Mouse (Mus musculus): ENCODE data around the gene Elp5. TPM values are rescaled to one million over a fixed set of nuclear protein-coding genes. Genes with fewer than 3 reads are reported as not detected.

Gene Elp5
- total RNA-seq, 2 experiments from 2014 or later = 112 to 116 TPM

DNA sequence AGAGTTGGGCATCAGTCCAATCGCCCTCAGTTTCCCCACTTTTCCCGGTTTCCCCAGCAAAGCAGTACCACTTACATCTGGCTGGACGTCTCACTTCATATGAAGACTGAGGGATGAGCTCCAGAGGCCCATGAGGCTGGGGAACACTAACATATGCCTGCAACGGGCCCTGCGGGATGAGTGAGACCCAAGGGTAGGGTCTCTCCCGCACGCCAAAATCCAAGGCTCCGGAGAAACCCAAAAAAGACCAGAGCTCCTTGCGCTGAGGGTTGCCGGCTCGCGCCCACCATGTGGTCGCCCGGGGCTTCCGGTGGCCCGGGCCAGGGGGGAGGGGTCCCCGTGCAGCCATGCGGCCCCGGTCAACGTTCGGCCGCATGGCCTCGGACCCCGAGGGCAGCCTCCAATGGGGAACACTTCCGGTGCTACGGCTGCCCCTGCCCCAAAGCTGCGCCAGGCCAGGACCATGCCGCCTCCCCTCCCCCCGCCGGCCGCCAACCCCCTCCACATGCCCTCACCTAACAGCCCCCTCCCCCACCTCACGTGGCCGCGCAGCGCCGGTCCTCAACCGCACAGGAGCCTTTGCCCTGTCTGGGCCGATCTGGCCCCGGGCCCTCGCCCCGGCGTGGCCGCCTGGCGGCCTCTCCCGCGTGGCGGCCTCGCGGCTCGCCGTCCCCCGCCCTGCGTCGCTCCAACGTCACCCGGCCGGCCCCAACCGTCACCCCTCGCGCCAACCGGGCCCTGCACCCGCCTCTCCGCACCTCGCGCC is 61.9 kb downstream of the Elp5 start:
- DNase-seq = peak; percentile 67
- intact Hi-C loops (cut with DNase I) = no loop called here

DNA sequence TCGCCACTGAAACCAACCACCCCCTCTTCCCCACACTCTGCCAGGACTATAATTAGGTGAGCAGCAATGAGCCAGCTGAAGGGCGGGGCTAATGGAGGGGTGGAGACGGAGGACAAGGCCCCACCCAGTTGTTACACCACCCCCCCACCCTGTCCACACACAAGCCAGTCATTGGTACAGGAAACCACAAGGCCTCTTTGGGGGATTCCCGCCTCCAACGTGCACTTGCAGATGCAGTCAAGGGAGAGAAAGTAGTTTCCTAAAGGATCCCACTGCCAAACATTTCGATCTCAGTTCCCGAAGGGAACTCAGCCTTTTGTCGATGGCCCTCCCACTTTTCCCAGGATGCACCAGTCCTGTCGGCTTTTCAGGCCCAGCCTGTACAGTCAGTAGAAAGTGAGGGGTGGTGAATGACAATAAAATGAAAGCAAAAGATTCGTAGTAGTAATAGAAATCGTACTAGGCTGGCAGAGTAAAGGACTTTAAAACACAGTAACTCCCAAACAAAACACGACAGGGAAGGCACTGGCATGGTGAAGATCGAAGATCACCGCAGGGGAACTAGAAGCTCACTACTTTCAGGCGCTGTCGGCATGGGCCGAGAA is 62.6 kb downstream of the Elp5 start:
- DNase-seq = peak; percentile 68
- intact Hi-C loops (cut with DNase I) = no loop called here

DNA sequence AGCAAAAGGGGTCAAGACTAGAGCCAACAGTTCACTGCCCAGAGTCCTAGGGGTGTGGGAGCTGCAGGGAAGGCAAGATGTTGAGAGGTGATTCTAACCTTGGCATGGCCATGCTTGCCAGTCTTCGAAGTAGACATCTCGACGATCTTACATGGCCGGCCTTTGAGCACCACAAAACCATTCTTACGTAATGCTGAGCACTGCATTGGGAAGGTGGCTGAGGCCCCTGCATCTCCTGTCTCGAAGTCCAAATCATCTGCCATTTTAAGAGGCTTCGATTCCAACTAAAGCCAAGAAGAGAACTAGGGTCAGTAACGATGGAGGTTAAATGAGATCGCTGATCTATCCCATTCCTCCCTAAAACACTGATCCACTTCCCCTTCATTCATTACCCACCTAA is 63.3 kb downstream of the Elp5 start:
- no peak for DNase-seq
- intact Hi-C loops (cut with DNase I) = no loop called here

Small RNA genes within 50 kb of the gene (microRNA-seq; reads per million reads assigned to microRNA genes)
- gene Gm44349 (not detected), gene Mir324 (9,879 reads per million, percentile 95 among the genes with 10 or more reads in this experiment)

Other genes starting within 250 kb of the Elp5 start
- 10 to 100 TPM; 49.6 to 54.6 TPM for gene Polr2a, start 223.9 kb downstream of the Elp5 start, total RNA-seq (2021)
- gene Slc35g3, start 220.5 kb downstream of the Elp5 start, total RNA-seq (2021) = not detected
- gene Zbtb4, start 216.6 kb downstream of the Elp5 start, total RNA-seq (2021) = 10 to 100 TPM; 47.9 to 52.5 TPM
- gene Chrnb1, start 186.6 kb downstream of the Elp5 start, total RNA-seq (2021) = 1 to 10 TPM in 1 of 2 experiments, under 1 TPM in 1; 0.48 to 1.5 TPM
- gene Fgf11, start 180.7 kb downstream of the Elp5 start, total RNA-seq (2021) = 10 to 100 TPM; 25.2 to 29.6 TPM
- gene Tmem102, start 176.9 kb downstream of the Elp5 start, total RNA-seq (2021) = not detected
- gene Gm39566, start 167.2 kb downstream of the Elp5 start, total RNA-seq (2021) = not detected
- gene Spem2, start 164.1 kb downstream of the Elp5 start, total RNA-seq (2021) = not detected
- gene Spem1, start 160.3 kb downstream of the Elp5 start, total RNA-seq (2021) = 1 to 10 TPM in 1 of 2 experiments, under 1 TPM in 1; 0.93 to 1.1 TPM
- gene Nlgn2, start 144.7 kb downstream of the Elp5 start, total RNA-seq (2021) = 100 to 1,000 TPM; 237 to 257 TPM
- gene Tmem256, start 144.0 kb downstream of the Elp5 start, total RNA-seq (2021) = 100 to 1,000 TPM; 140 to 155 TPM
- 10 to 100 TPM; 46.2 to 52.1 TPM for gene Plscr3, start 136.1 kb downstream of the Elp5 start, total RNA-seq (2021)
- not detected for gene Tnk1, start 123.8 kb downstream of the Elp5 start, total RNA-seq (2021)
- not detected for gene Tmem95, start 104.5 kb downstream of the Elp5 start, total RNA-seq (2021)
- gene Kctd11, start 101.1 kb downstream of the Elp5 start, total RNA-seq (2021) = 1 to 10 TPM in 1 of 2 experiments, under 1 TPM in 1; 0.38 to 1.0 TPM
- gene Acap1, start 87.0 kb downstream of the Elp5 start, total RNA-seq (2021) = under 1 TPM; 0.50 to 0.72 TPM
- 10 to 100 TPM in 1 of 2 experiments, 1 to 10 TPM in 1; 8.3 to 10.7 TPM for gene 2810408A11Rik, start 81.5 kb downstream of the Elp5 start, total RNA-seq (2021)
- gene Neurl4, start 81.4 kb downstream of the Elp5 start, total RNA-seq (2021) = 100 to 1,000 TPM; 157 to 165 TPM
- gene Gps2, start 68.6 kb downstream of the Elp5 start, total RNA-seq (2021) = 10 to 100 TPM; 37.8 to 38.3 TPM
- gene Eif5a, start 60.6 kb downstream of the Elp5 start, total RNA-seq (2021) = 100 to 1,000 TPM; 539 to 555 TPM
- gene Ybx2, start 46.7 kb downstream of the Elp5 start, total RNA-seq (2021) = 10 to 100 TPM; 16.1 to 23.5 TPM
- 1 to 10 TPM; 1.7 to 3.2 TPM for gene Slc2a4, start 34.3 kb downstream of the Elp5 start, total RNA-seq (2021)
- gene Cldn7, start 17.7 kb downstream of the Elp5 start, total RNA-seq (2021) = not detected
- gene Ctdnep1, start 1.4 kb downstream of the Elp5 start, total RNA-seq (2021) = 100 to 1,000 TPM in 1 of 2 experiments, 10 to 100 TPM in 1; 89.3 to 102 TPM
- 100 to 1,000 TPM; 303 to 307 TPM for gene Gabarap, start 8.6 kb upstream of the Elp5 start, total RNA-seq (2021)
- 10 to 100 TPM; 46.2 to 48.7 TPM for gene Phf23, start 13.3 kb upstream of the Elp5 start, total RNA-seq (2021)
- gene Dvl2, start 18.1 kb upstream of the Elp5 start, total RNA-seq (2021) = 10 to 100 TPM; 38.8 to 40.1 TPM
- 10 to 100 TPM; 44.8 to 45.0 TPM for gene Acadvl, start 32.9 kb upstream of the Elp5 start, total RNA-seq (2021)
- 100 to 1,000 TPM; 496 to 497 TPM for gene Dlg4, start 34.4 kb upstream of the Elp5 start, total RNA-seq (2021)
- gene Asgr1, start 71.6 kb upstream of the Elp5 start, total RNA-seq (2021) = 1 to 10 TPM; 3.7 to 3.9 TPM
- gene Asgr2, start 110.1 kb upstream of the Elp5 start, total RNA-seq (2021) = not detected
- gene Mgl2, start 147.8 kb upstream of the Elp5 start, total RNA-seq (2021) = under 1 TPM; 0.30 to 0.95 TPM
- gene Clec10a, start 173.7 kb upstream of the Elp5 start, total RNA-seq (2021) = 1 to 10 TPM; 1.3 to 2.9 TPM
- 10 to 100 TPM; 16.8 to 26.8 TPM for gene Slc16a11, start 230.2 kb upstream of the Elp5 start, total RNA-seq (2021)
- gene Slc16a13, start 238.5 kb upstream of the Elp5 start, total RNA-seq (2021) = 10 to 100 TPM; 14.8 to 15.2 TPM
- 1 to 10 TPM; 9.1 to 9.3 TPM for gene Bcl6b, start 247.3 kb upstream of the Elp5 start, total RNA-seq (2021)